Mouse (Mus musculus): ENCODE measurements at regions not wholly inside any gene's neighbourhood (a gene's known extent, or its start where the extent isn't known, plus 50 kb on each side); places are given as distances from the start of the nearest gene placed in this dataset.

DNA sequence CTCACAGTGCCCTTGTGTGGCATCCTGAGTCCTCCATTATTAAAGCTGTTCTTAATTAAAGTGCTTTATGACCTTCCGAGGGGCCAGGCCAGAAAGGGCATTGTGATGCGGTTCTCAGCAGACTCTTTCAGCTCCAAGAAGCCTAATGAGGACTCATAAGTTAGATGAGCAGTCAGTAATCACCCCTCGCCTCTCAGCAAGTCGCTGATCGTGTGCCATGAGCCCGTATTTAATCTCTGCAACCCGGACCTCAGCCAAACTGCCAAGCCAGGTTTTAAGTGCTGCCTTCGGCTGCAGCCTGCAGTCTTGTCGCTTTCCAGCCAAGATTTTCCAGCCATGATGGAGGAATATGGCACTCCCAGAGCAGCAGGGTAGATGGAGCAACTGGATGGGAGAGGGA, 56.1 kb upstream of the Rbfox1 start:
- Histone ChIP-seq H3K9ac (replicated peaks; ENCODE audit: low read depth, low read length) (no peak overlapping the region), H3K4me3 (replicated peaks; ENCODE audit: low read length) (no peak overlapping the region), H3K27me3 (replicated peaks; ENCODE audit: control insufficient read depth, insufficient read depth, low read length) (no peaks in the 10 kb centered on the region), H3K27ac (ENCODE audit: low read length) (no peak overlapping the region), H3K4me2 (ENCODE audit: low read length) (no peak overlapping the region), H3K4me1 (replicated peaks; ENCODE audit: control insufficient read depth, insufficient read depth, low read length) (no peaks in the 10 kb centered on the region), H3K9me3 (ENCODE audit: control insufficient read depth, low read length) (no peaks in the 10 kb centered on the region), H3K36me3 (ENCODE audit: control insufficient read depth, insufficient read depth) (no peaks in the 10 kb centered on the region)
- 38% methylated on average over 9 of the region's 9 CpGs for WGBS
- ATAC-seq: no peak

DNA sequence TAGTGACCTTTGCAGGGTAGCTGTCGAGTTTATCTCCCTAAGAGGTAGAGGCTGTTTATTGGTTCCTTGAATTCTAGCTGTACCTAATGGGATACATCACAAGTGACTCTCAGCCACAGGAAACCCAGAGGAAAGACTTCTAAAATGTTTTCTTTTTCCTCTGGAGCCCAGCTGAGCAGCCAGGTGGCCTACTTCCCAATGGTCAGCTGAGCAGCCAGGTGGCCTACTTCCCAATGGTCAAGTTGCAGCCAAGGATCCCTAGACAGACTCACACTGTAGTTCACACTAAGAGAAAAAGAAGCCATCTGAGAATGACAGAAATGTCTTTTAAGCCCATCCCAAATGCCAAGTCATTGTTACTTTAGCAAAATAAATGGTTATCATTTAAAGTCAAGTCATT, 61.8 kb upstream of the Rbfox1 start:
- Histone ChIP-seq H3K9ac (replicated peaks; ENCODE audit: low read depth, low read length) (no peak overlapping the region), H3K27ac (ENCODE audit: low read length) (no peak overlapping the region), H3K4me1 (replicated peaks; ENCODE audit: control insufficient read depth, insufficient read depth, low read length) (no peaks in the 10 kb centered on the region), H3K36me3 (ENCODE audit: control insufficient read depth, insufficient read depth) (no peaks in the 10 kb centered on the region), H3K4me3 (replicated peaks; ENCODE audit: low read length) (no peak overlapping the region), H3K4me2 (ENCODE audit: low read length) (no peak overlapping the region), H3K9me3 (ENCODE audit: control insufficient read depth, low read length) (no peaks in the 10 kb centered on the region), H3K27me3 (replicated peaks; ENCODE audit: control insufficient read depth, insufficient read depth, low read length) (0 out of 2 replicates have a peak, but pooled peaks cover 2% of the 10 kb centered on the region)
- no peak for ATAC-seq
- WGBS: 57% methylated on average over 1 of the region's 1 CpGs

DNA sequence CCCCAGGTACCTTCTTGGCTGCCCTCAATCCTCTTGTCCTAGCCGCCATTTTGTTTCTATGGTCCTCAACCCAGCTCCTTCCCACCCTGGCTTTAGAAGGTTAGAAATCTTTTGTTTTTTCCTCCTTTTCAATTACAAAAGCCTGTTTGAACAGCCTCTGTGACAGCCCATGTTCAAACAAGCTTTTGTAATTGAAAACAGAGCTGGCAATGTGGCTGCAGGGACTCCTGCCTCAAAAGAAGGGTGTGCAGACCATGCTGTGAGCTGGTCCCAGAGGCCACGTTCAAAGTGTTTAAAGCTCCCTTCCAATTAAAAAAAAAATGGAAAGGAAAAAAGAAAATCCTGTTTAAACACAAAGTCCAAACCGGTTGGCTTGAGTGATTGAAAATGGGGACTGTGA, 68.0 kb upstream of the Rbfox1 start:
- Histone ChIP-seq H3K4me1 (replicated peaks; ENCODE audit: control insufficient read depth, insufficient read depth, low read length) (peaks cover 2% of the 10 kb centered on the region), H3K4me2 (ENCODE audit: low read length) (no peak overlapping the region), H3K9ac (replicated peaks; ENCODE audit: low read depth, low read length) (no peak overlapping the region), H3K27me3 (replicated peaks; ENCODE audit: control insufficient read depth, insufficient read depth, low read length) (0 out of 2 replicates have a peak, but pooled peaks cover 2% of the 10 kb centered on the region), H3K9me3 (ENCODE audit: control insufficient read depth, low read length) (no peaks in the 10 kb centered on the region), H3K27ac (ENCODE audit: low read length) (no peak overlapping the region), H3K36me3 (ENCODE audit: control insufficient read depth, insufficient read depth) (no peaks in the 10 kb centered on the region), H3K4me3 (replicated peaks; ENCODE audit: low read length) (no peak overlapping the region)
- 8% methylated on average over 3 of the region's 3 CpGs for WGBS
- no peak for ATAC-seq

DNA sequence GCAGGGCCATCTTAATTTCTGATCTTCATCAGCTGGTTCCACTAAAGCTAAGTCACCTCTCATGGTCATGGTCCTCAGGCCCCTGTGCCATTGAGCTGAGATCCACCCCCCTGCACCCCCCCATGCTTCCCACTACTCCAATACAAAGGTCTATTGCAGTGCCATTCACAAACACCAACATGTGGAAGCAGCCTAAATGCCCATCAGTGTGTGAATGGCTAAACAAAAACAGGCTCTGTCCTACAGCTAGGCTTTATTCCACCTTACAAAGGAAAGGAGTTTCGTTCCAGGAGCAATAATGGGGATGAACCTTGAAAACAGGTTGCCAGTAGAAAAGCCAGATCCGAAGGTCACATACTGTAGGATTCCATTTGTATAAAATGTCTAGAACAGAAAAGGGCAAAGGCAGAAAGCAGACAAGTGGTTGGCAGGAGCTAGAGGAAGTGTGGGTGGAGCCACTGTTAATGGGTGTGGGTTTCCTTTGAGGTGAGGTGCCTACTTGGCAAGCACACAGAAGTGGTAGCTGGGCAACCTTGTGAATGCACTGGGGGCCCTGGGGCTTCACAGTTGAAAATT, 72.8 kb upstream of the Rbfox1 start:
- H3K9me3 ChIP-seq (ENCODE audit: control insufficient read depth, low read length): no peaks in the 10 kb centered on the region
- H3K9ac ChIP-seq (replicated peaks; ENCODE audit: low read depth, low read length): no peak overlapping the region
- H3K4me2 ChIP-seq (ENCODE audit: low read length): no peak overlapping the region
- H3K4me1 ChIP-seq (replicated peaks; ENCODE audit: control insufficient read depth, insufficient read depth, low read length): peaks cover 18% of the 10 kb centered on the region
- no peak overlapping the region for H3K4me3 ChIP-seq (replicated peaks; ENCODE audit: low read length)
- H3K27ac ChIP-seq (ENCODE audit: low read length): no peak overlapping the region
- whole genome bisulfite sequencing: 16% methylated on average over 2 of the region's 2 CpGs
- no peak for ATAC-seq
- H3K27me3 ChIP-seq (replicated peaks; ENCODE audit: control insufficient read depth, insufficient read depth, low read length): no peaks in the 10 kb centered on the region
- no peaks in the 10 kb centered on the region for H3K36me3 ChIP-seq (ENCODE audit: control insufficient read depth, insufficient read depth)

DNA sequence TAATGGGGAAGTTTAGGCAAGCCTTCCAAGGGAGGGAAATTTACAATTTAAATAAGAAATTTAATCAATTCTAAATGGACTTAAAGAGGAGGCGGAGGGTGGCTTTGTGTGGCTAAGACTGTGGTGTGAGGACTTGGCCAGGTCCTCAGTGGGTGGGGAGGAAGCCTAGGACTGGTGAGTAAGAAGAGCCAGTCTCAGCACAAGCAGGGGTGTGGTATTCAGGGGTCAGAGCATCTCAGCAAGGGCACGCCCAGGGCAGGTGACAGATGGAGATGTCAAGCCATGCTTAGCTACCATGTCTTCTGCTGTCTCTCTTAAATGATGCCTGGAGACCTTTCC, 73.5 kb upstream of the Rbfox1 start:
- no peaks in the 10 kb centered on the region for H3K27me3 ChIP-seq (replicated peaks; ENCODE audit: control insufficient read depth, insufficient read depth, low read length)
- no peak overlapping the region for H3K9ac ChIP-seq (replicated peaks; ENCODE audit: low read depth, low read length)
- ATAC-seq: peak; percentile 87
- peaks cover 18% of the 10 kb centered on the region for H3K4me1 ChIP-seq (replicated peaks; ENCODE audit: control insufficient read depth, insufficient read depth, low read length)
- WGBS: 28% methylated on average over 2 of the region's 2 CpGs
- H3K9me3 ChIP-seq (ENCODE audit: control insufficient read depth, low read length): no peaks in the 10 kb centered on the region
- H3K4me2 ChIP-seq (ENCODE audit: low read length): no peak overlapping the region
- no peaks in the 10 kb centered on the region for H3K36me3 ChIP-seq (ENCODE audit: control insufficient read depth, insufficient read depth)
- H3K4me3 ChIP-seq (replicated peaks; ENCODE audit: low read length): no peak overlapping the region
- peak overlapping the region; percentile 45 for H3K27ac ChIP-seq (ENCODE audit: low read length)

DNA sequence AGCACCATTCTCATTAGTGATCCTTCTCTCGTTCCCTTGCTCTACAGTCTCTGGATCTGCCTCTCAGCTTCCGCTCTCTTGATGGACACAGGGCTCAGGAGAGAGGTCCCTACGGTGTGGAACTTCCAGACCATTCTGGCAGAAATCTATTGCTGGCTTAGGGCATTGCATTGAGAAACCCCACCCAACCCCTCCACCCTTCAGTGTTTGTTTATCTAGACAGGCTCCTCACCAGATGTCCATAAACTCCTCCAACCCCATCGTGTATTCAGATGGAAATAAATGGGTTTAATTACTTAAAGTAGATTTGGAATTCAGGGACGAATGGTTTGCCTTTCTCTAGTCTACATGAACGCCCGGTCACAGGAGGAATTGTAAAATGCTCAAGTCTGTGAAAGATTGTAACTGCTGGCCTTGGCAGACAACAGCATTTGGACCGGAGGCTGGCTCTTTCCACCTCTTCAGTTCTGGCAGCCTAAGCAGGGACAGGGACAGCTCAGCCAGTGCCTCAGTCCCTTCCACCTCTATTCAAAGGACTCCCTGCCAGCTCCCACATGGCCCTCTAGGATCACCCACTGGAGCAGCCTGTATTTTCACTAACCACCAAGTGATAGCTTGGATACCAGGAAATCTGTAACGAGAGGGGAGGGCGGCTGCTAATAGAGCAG, 74.0 kb upstream of the Rbfox1 start:
- no peak overlapping the region; the same call in 1 of the 2 replicates for H3K4me2 ChIP-seq (ENCODE audit: low read length)
- H3K9ac ChIP-seq (replicated peaks; ENCODE audit: low read depth, low read length): no peak overlapping the region
- no peaks in the 10 kb centered on the region for H3K36me3 ChIP-seq (ENCODE audit: control insufficient read depth, insufficient read depth)
- H3K4me3 ChIP-seq (replicated peaks; ENCODE audit: low read length): no peak overlapping the region
- peaks cover 18% of the 10 kb centered on the region for H3K4me1 ChIP-seq (replicated peaks; ENCODE audit: control insufficient read depth, insufficient read depth, low read length)
- ATAC-seq: peak; percentile 94
- H3K27ac ChIP-seq (ENCODE audit: low read length): peak overlapping the region; percentile 45
- no peaks in the 10 kb centered on the region for H3K27me3 ChIP-seq (replicated peaks; ENCODE audit: control insufficient read depth, insufficient read depth, low read length)
- 15% methylated on average over 10 of the region's 10 CpGs for WGBS
- H3K9me3 ChIP-seq (ENCODE audit: control insufficient read depth, low read length): no peaks in the 10 kb centered on the region

DNA sequence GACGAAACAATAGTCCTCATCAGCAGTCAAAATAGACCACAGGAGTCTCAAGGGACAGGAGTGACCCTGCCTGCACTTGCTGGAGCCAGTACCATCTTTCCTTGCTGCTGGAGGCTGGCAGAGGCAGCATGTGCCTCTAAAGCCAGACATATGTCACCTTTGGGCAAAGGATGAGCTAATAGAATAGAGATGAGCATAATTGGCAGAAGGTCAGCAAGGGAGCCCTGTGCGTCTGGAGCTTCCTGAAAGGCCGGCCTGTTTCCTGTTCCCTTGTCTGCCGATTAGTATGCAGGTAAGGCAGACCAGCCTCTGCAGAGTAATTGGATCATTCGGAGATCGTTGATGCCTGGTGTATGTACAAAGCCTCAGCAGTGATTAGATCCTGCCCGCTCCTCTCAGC, 87.0 kb upstream of the Rbfox1 start:
- ATAC-seq: no peak
- Histone ChIP-seq H3K4me3 (replicated peaks; ENCODE audit: low read length) (no peak overlapping the region), H3K36me3 (ENCODE audit: control insufficient read depth, insufficient read depth) (no peaks in the 10 kb centered on the region), H3K9me3 (ENCODE audit: control insufficient read depth, low read length) (no peaks in the 10 kb centered on the region), H3K9ac (replicated peaks; ENCODE audit: low read depth, low read length) (no peak overlapping the region), H3K4me1 (replicated peaks; ENCODE audit: control insufficient read depth, insufficient read depth, low read length) (peaks cover 6% of the 10 kb centered on the region; the same call in 1 of the 2 replicates), H3K4me2 (ENCODE audit: low read length) (no peak overlapping the region), H3K27ac (ENCODE audit: low read length) (no peak overlapping the region), H3K27me3 (replicated peaks; ENCODE audit: control insufficient read depth, insufficient read depth, low read length) (no peaks in the 10 kb centered on the region)
- 33% methylated on average over 7 of the region's 7 CpGs for WGBS

DNA sequence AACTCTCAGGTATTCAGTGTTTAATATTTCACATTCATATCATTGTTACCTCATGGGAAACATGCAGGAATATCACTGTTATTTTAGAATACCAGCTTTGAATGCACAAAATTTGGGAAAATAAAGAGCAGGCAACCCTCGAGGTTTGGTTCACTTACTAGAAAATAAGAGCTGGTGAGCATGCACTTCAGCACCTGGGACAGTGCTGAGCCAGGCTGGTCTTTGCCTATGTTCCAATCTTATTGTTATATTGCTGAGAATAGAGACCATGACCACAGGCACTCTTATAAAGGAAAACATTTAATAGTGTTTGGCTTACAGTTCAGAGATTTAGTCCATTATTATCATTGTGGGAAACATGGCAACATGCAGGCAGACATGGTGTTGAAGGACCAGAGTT, 92.9 kb upstream of the Rbfox1 start:
- Histone ChIP-seq H3K4me3 (replicated peaks; ENCODE audit: low read length) (no peak overlapping the region), H3K36me3 (ENCODE audit: control insufficient read depth, insufficient read depth) (no peaks in the 10 kb centered on the region), H3K9ac (replicated peaks; ENCODE audit: low read depth, low read length) (no peak overlapping the region), H3K27ac (ENCODE audit: low read length) (no peak overlapping the region), H3K4me1 (replicated peaks; ENCODE audit: control insufficient read depth, insufficient read depth, low read length) (no peaks in the 10 kb centered on the region), H3K4me2 (ENCODE audit: low read length) (no peak overlapping the region), H3K27me3 (replicated peaks; ENCODE audit: control insufficient read depth, insufficient read depth, low read length) (no peaks in the 10 kb centered on the region), H3K9me3 (ENCODE audit: control insufficient read depth, low read length) (no peaks in the 10 kb centered on the region)
- no peak for ATAC-seq
- 47% methylated on average over 1 of the region's 1 CpGs for WGBS

DNA sequence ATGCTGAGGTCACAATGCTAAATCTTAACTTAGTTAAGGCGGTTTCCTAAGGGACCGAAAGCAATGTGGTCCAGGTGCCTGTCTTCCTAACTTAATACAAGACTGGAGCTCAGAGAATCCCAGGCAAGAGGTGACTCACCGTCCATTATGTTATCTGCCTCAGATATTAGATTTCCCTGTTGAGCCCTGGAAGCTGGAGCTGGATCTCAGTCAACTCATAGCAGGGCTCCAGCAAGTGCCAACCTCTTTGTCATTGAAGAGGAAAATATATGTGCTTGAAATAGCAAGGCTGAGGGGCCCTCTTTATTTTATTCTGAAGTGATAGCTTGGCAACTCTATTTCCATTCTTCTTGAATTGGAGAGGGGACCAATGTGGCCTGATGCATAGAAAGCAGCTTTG, 95.0 kb upstream of the Rbfox1 start:
- no peaks in the 10 kb centered on the region for H3K36me3 ChIP-seq (ENCODE audit: control insufficient read depth, insufficient read depth)
- no peak for ATAC-seq
- no peaks in the 10 kb centered on the region for H3K27me3 ChIP-seq (replicated peaks; ENCODE audit: control insufficient read depth, insufficient read depth, low read length)
- no peak overlapping the region for H3K4me2 ChIP-seq (ENCODE audit: low read length)
- 88% methylated on average over 3 of the region's 3 CpGs for WGBS
- no peak overlapping the region for H3K4me3 ChIP-seq (replicated peaks; ENCODE audit: low read length)
- H3K9me3 ChIP-seq (ENCODE audit: control insufficient read depth, low read length): no peaks in the 10 kb centered on the region
- no peak overlapping the region for H3K9ac ChIP-seq (replicated peaks; ENCODE audit: low read depth, low read length)
- no peak overlapping the region for H3K27ac ChIP-seq (ENCODE audit: low read length)
- no peaks in the 10 kb centered on the region for H3K4me1 ChIP-seq (replicated peaks; ENCODE audit: control insufficient read depth, insufficient read depth, low read length)

DNA sequence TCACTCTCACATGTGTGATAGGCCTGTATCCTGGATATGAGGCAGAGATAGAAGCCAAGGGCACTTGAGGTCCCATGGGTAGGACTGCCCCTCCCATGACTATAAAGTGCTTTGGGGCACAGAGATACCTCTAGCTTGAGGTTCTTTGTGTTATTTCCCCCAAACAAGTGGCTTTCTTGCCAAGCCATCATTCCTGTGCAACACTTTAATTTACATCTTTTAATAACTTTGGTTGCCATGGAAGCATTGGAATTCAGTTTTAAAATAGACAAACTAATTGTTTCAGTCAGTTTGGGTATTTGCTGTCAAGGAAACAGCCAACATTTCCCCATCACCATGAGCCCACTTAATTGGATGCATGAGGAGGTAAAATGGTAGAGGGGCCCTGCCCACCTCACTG, 97.9 kb upstream of the Rbfox1 start:
- ATAC-seq: no peak
- Histone ChIP-seq H3K9me3 (ENCODE audit: control insufficient read depth, low read length) (no peaks in the 10 kb centered on the region), H3K9ac (replicated peaks; ENCODE audit: low read depth, low read length) (no peak overlapping the region), H3K4me1 (replicated peaks; ENCODE audit: control insufficient read depth, insufficient read depth, low read length) (no peaks in the 10 kb centered on the region), H3K27me3 (replicated peaks; ENCODE audit: control insufficient read depth, insufficient read depth, low read length) (no peaks in the 10 kb centered on the region), H3K4me2 (ENCODE audit: low read length) (no peak overlapping the region), H3K27ac (ENCODE audit: low read length) (no peak overlapping the region), H3K36me3 (ENCODE audit: control insufficient read depth, insufficient read depth) (no peaks in the 10 kb centered on the region), H3K4me3 (replicated peaks; ENCODE audit: low read length) (no peak overlapping the region)
